8 mouse cellular contexts compared by ENCODE assay signal in the genomic region with DNA sequence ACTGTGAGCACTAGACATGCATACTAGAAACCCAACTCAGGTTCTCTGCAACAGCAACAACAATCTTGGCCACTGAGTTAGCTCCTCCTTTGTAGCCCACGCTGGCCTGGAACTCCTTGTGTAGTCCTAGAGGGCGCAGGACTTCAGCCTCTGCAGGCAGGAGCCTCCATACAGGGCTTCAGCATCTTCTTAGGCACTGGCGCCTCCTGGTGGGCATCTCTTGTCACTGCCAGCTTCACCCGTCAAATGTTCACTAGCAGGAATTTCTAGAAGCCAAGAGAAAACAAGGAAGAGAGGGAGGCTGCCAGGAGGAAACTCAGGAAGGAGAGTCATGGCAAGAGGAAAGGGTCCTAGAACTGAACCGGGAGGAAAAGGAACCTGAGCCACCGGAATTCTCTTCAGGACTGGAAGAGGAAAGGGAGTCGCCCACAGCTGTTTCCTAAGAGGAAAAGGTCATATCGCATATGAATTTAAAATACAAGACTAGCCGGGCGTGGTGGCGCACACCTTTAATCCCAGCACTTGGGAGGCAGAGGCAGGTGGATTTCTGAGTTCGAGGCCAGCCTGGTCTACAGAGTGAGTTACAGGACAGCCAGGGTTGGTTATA. TPM values are rescaled to one million over a fixed set of nuclear protein-coding genes. Genes with fewer than 3 reads are reported as not detected.
DNase-seq lines count a peak whose midpoint lies in the region; ATAC-seq lines count a peak whose summit lies in the region.

No protein-coding gene starts in this region.

- no peak overlapping the region for H3K4me2 ChIP-seq in intestine, embryonic 15.5 days (replicated peaks)

- intact Hi-C loops in left cerebral cortex, postnatal 14 days (cut with DNase I), result loop anchor here (5.0 to 10.0 kb wide), 3 partner anchors 52 to 440 kb away; no protein-coding TSS in a partner anchor

- H3K27me3 ChIP-seq in intestine, embryonic 15.5 days (replicated peaks), result no peaks in the 10 kb centered on the region
- no peaks in the 10 kb centered on the region for H3K27me3 ChIP-seq in midbrain, embryonic 10.5 days (ENCODE audit: low read depth, poor library complexity, severe bottlenecking)

- peak; percentile 52 for ATAC-seq in activated CD4-positive, CD25-positive, alpha-beta regulatory T cell, adult 4 months
- peak; percentile 74 for ATAC-seq in intestine, embryonic 15.5 days

- no peak overlapping the region for H3K27ac ChIP-seq in intestine, embryonic 15.5 days
- no peak overlapping the region for H3K27ac ChIP-seq in midbrain, embryonic 10.5 days (replicated peaks)

- H3K4me3 ChIP-seq in intestine, embryonic 15.5 days (replicated peaks), result no peak overlapping the region
- H3K4me3 ChIP-seq in midbrain, embryonic 10.5 days, result no peak overlapping the region

- 35% methylated on average over 12 of the region's 12 CpGs for WGBS in intestine, embryonic 15.5 days
- WGBS in midbrain, embryonic 10.5 days, result 42% methylated on average over 12 of the region's 12 CpGs

- no peaks in the 10 kb centered on the region for H3K4me1 ChIP-seq in intestine, embryonic 15.5 days (replicated peaks)
- 0 out of 2 replicates have a peak, but pooled peaks cover 3% of the 10 kb centered on the region for H3K4me1 ChIP-seq in midbrain, embryonic 10.5 days

- peak; percentile 93 to 94 for DNase-seq in cerebellum, postnatal 10 days
- DNase-seq in frontal cortex, postnatal 36 days (ENCODE audit: low spot score in 2 of 2), result peak; percentile 87 to 92
- peak; percentile 88 to 91 for DNase-seq in left cerebral cortex, postnatal 14 days (ENCODE audit: low spot score in 2 of 2)
- DNase-seq in midbrain, embryonic 10.5 days (ENCODE audit: low spot score), result peak; percentile 88
- DNase-seq in skeletal muscle tissue, adult 2 months (ENCODE audit: low read depth, low spot score), result peak; percentile 85
- peak; percentile 81 for DNase-seq in yolk sac, embryonic 10.5 days (ENCODE audit: low spot score)

- H3K9ac ChIP-seq in intestine, embryonic 15.5 days, result no peak overlapping the region

- H3K9me3 ChIP-seq in intestine, embryonic 15.5 days, result no peaks in the 10 kb centered on the region
- 0 out of 2 replicates have a peak, but pooled peaks cover 2% of the 10 kb centered on the region for H3K9me3 ChIP-seq in midbrain, embryonic 10.5 days (replicated peaks)

- no peaks in the 10 kb centered on the region for H3K36me3 ChIP-seq in intestine, embryonic 15.5 days
- no peaks in the 10 kb centered on the region for H3K36me3 ChIP-seq in midbrain, embryonic 10.5 days

RNA-seq across cellular contexts. Expression of gene Hps6, which starts 11.4 kb away (rescaled TPM):
- polyA plus RNA-seq in activated CD4-positive, CD25-positive, alpha-beta regulatory T cell, adult 4 months (2017; shearing (Covaris generic)), result 1 to 10 TPM; 1.5 to 2.9 TPM
- 8.8 and 9.5 TPM in 2 replicates for polyA plus RNA-seq in intestine, embryonic 15.5 days (2015; fragmentation: Nextera tagmentation; extraction: Ambion mirVana)
- 1 to 10 TPM; 3.8 to 4.6 TPM for total RNA-seq in left cerebral cortex, postnatal 14 days (2021)
- 4.3 and 4.7 TPM in 2 replicates for polyA plus RNA-seq in midbrain, embryonic 10.5 days (2016; fragmentation: Nextera tagmentation; extraction: Ambion mirVana)

RNA-seq across cellular contexts. Expression of gene Armh3, which starts 16.4 kb away (rescaled TPM):
- 1 to 10 TPM; 9.7 to 9.8 TPM for polyA plus RNA-seq in activated CD4-positive, CD25-positive, alpha-beta regulatory T cell, adult 4 months (2017; shearing (Covaris generic))
- 15.5 and 16.5 TPM in 2 replicates for polyA plus RNA-seq in intestine, embryonic 15.5 days (2015; fragmentation: Nextera tagmentation; extraction: Ambion mirVana)
- 10 to 100 TPM; 20.8 to 21.9 TPM for total RNA-seq in left cerebral cortex, postnatal 14 days (2021)
- 16.7 and 19.8 TPM in 2 replicates for polyA plus RNA-seq in midbrain, embryonic 10.5 days (2016; fragmentation: Nextera tagmentation; extraction: Ambion mirVana)

RNA-seq across cellular contexts. Expression of gene Pprc1, which starts 30.0 kb away (rescaled TPM):
- 10 to 100 TPM; 13.5 to 17.5 TPM for polyA plus RNA-seq in activated CD4-positive, CD25-positive, alpha-beta regulatory T cell, adult 4 months (2017; shearing (Covaris generic))
- polyA plus RNA-seq in intestine, embryonic 15.5 days (2015; fragmentation: Nextera tagmentation; extraction: Ambion mirVana), result 31.0 and 36.5 TPM in 2 replicates
- total RNA-seq in left cerebral cortex, postnatal 14 days (2021), result 10 to 100 TPM; 26.6 to 28.5 TPM
- polyA plus RNA-seq in midbrain, embryonic 10.5 days (2016; fragmentation: Nextera tagmentation; extraction: Ambion mirVana), result 41.8 and 45.9 TPM in 2 replicates

RNA-seq across cellular contexts. Expression of gene Ldb1, which starts 30.3 kb away (rescaled TPM):
- polyA plus RNA-seq in activated CD4-positive, CD25-positive, alpha-beta regulatory T cell, adult 4 months (2017; shearing (Covaris generic)), result 10 to 100 TPM; 42.8 to 46.3 TPM
- 53.2 and 57.8 TPM in 2 replicates for polyA plus RNA-seq in intestine, embryonic 15.5 days (2015; fragmentation: Nextera tagmentation; extraction: Ambion mirVana)
- total RNA-seq in left cerebral cortex, postnatal 14 days (2021), result 100 to 1,000 TPM in 1 of 2 experiments, 10 to 100 TPM in 1; 89.7 to 101 TPM
- 79.0 and 79.2 TPM in 2 replicates for polyA plus RNA-seq in midbrain, embryonic 10.5 days (2016; fragmentation: Nextera tagmentation; extraction: Ambion mirVana)
